Mouse (Mus musculus) bone marrow, adult 2 months (tissue): ENCODE data around the gene Nfe2l2.

ENCODE experiments used
- CTCF ChIP-seq: fragments of 200-500 bp; IDR thresholded peaks from 2 replicates; pipeline ENCODE4 v1.5.1; 2011; ENCODE audit warnings: low read length, control low read depth; ENCODE audit not compliant: control insufficient read depth, insufficient read depth
- POLR2A ChIP-seq: fragments of 200-500 bp; IDR thresholded peaks from 2 replicates; pipeline ENCODE4 v1.6.1; 2011; ENCODE audit warnings: low read depth, mild to moderate bottlenecking, control low read depth, low read length, borderline replicate concordance; ENCODE audit not compliant: control insufficient read depth

DNA sequence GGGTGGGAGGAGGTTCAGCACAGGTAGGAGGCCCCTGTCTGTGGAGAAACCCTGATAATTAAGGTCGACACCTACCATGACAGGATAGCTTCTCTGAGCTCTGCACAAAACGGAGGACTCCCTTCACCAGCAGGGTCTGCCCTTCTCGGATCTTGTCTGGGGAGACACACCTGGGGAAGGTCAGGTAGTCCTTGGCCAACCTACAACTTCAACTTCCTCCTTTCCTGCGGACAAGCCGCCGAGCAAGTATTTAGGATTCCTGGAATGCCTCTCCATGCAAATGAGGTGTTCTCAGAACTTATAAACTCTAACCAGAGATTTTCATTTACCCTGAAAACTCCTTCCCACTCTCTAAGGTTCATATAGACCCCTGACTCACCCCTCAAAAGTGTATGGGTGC is 71.1 kb downstream of the Nfe2l2 start:
- no peak for TF ChIP-seq POLR2A
- TF ChIP-seq CTCF = no peak
